Mouse (Mus musculus) lung, adult 2 months (tissue): ENCODE measurements at regions not wholly inside any gene's neighbourhood (a gene's known extent, or its start where the extent isn't known, plus 50 kb on each side); places are given as distances from the start of the nearest gene placed in this dataset.

Source experiments
- DNase-seq: peaks from one replicate; pipeline ENCODE4 v3.0.0; 2022
- H3K4me1 ChIP-seq: fragments of 200-500 bp; 2 replicates; pipeline ENCODE4 v1.6.1; 2011; ENCODE audit warnings: low read length; ENCODE audit not compliant: control insufficient read depth, insufficient read depth
- H3K4me3 ChIP-seq: fragments of 200-500 bp; replicated peaks from 2 replicates; pipeline ENCODE3; 2011; ENCODE audit warnings: low read depth, mild to moderate bottlenecking, control low read depth, low read length; ENCODE audit errors: extremely low read depth
- CTCF ChIP-seq: fragments of 200-500 bp; IDR thresholded peaks from 2 replicates; pipeline ENCODE4 v1.5.1; 2011; ENCODE audit warnings: mild to moderate bottlenecking, low read length, control low read depth; ENCODE audit not compliant: insufficient read depth
- POLR2A ChIP-seq: fragments of 200-500 bp; IDR thresholded peaks from 2 replicates; pipeline ENCODE4 v1.6.1; 2011; ENCODE audit warnings: low read depth, mild to moderate bottlenecking, control low read depth, low read length, borderline replicate concordance; ENCODE audit errors: extremely low read depth
- WGBS: fragments of 180-500 bp; shearing (Covaris S2); methylation state at CpG from one replicate; pipeline ENCODE4 v1.1.7; 2018; 5-methylcytosine and 5-hydroxymethylcytosine counted together

GRCm38 (mm10) chr6:11710581-11710980 lies 196.7 kb downstream of the Ndufa4 start:
- Histone ChIP-seq H3K4me3 (no peak overlapping the region), H3K4me1 (no peaks in the 10 kb centered on the region)
- 79% methylated on average over 2 of the region's 2 CpGs for WGBS
- DNase-seq, result no peak
- TF ChIP-seq POLR2A (no peak), CTCF (no peak)

- no peak for TF ChIP-seq CTCF
- no peak for TF ChIP-seq POLR2A
- Histone ChIP-seq H3K4me3 (no peak overlapping the region), H3K4me1 (no peaks in the 10 kb centered on the region)
- no peak for DNase-seq
These were observed 197.8 kb downstream of the Ndufa4 start for GRCm38 (mm10) chr6:11709465-11709864.
